Mouse (Mus musculus): ENCODE data around the gene Fbxl16.

The Fbxl16 gene

GRCm38 (mm10) chr17:25869954-25870353 lies 61.1 kb downstream of the Fbxl16 start:
- in situ Hi-C loops (cut with MboI; ENCODE audit: low sequenced_read_pairs): no loop called here

Data from CH12F3 (cell line).